Mouse (Mus musculus) limb, embryonic 13.5 days (tissue): ENCODE measurements around the gene Ankrd22. TPM values are rescaled to one million over a fixed set of nuclear protein-coding genes. Genes with fewer than 3 reads are reported as not detected.

ENCODE experiments used
- ATAC-seq: fragments of 200-750 bp; cut with Nextera tagmentation; 2 replicates; pipeline ENCODE4 v1.8.0; 2017; ENCODE audit warnings: low read depth, moderate number of reproducible peaks, moderate TSS enrichment; ENCODE audit not compliant: low FRiP score
- H3K27ac ChIP-seq: fragments of 300-500 bp; sonication (generic); 2 replicates; pipeline ENCODE4 v1.5.1; 2015; ENCODE audit warnings: inconsistent platforms, mild to moderate bottlenecking, moderate library complexity
- H3K27me3 ChIP-seq: fragments of 300-500 bp; sonication (generic); 2 replicates; pipeline ENCODE4 v1.6.1; 2015; ENCODE audit warnings: mild to moderate bottlenecking, inconsistent platforms
- H3K36me3 ChIP-seq: fragments of 300-500 bp; sonication (generic); 2 replicates; pipeline ENCODE4 v1.6.1; 2015; ENCODE audit warnings: inconsistent platforms, mild to moderate bottlenecking, moderate library complexity
- H3K4me1 ChIP-seq: fragments of 300-500 bp; sonication (generic); 2 replicates; pipeline ENCODE4 v1.6.1; 2015; ENCODE audit warnings: inconsistent platforms
- H3K4me2 ChIP-seq: fragments of 300-500 bp; sonication (generic); replicated peaks from 2 replicates; pipeline ENCODE4 v1.6.1; 2015; ENCODE audit warnings: inconsistent platforms, mild to moderate bottlenecking, moderate library complexity
- H3K4me3 ChIP-seq: fragments of 300-500 bp; sonication (generic); 2 replicates; pipeline ENCODE4 v1.5.1; 2015; ENCODE audit warnings: moderate library complexity, mild to moderate bottlenecking, inconsistent platforms
- H3K9ac ChIP-seq: fragments of 300-500 bp; sonication (generic); 2 replicates; pipeline ENCODE4 v1.6.1; 2015; ENCODE audit warnings: mild to moderate bottlenecking, inconsistent platforms
- H3K9me3 ChIP-seq: fragments of 300-500 bp; sonication (generic); 2 replicates; pipeline ENCODE4 v1.6.1; 2016; ENCODE audit warnings: inconsistent platforms
- WGBS: fragments of 180-500 bp; shearing (Covaris S2); methylation state at CpG from one replicate; pipeline ENCODE4 v1.1.7; 2015; 5-methylcytosine and 5-hydroxymethylcytosine counted together
- polyA plus RNA-seq: library from polyadenylated mRNA; unstranded; fragments of >200 nt; fragmentation: Nextera tagmentation; extraction: Ambion mirVana; gene quantifications from 2 replicates; pipeline ENCODE4 v1.2.1, GENCODE M21; 2015

Gene Ankrd22
- polyA plus RNA-seq, 1 experiment from 2014 or later: 2.2 TPM

DNA sequence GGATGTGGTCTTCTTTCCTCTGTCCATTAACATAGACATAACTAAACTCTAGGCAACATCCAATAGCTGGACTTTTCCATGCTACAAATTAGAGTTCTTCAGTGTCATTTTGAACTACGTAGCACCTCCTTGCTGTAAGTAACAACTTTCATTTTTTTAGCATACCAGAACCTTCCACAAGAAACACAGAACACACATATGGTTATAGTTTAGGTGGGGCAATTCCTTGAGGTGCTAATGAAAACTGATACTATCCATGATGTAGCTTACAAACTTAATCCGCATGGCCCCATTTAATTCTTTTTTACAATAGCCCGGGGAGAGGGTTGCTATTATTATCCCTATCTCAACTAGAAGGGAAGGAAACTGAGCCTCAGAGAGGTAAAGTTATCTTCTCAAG is 8.2 kb upstream of the Ankrd22 start:
- no peak overlapping the region for H3K9ac ChIP-seq
- H3K9me3 ChIP-seq: no peaks in the 10 kb centered on the region
- no peaks in the 10 kb centered on the region for H3K36me3 ChIP-seq
- H3K4me2 ChIP-seq: no peak overlapping the region
- H3K27ac ChIP-seq: no peak overlapping the region
- 18% methylated on average over 3 of the region's 3 CpGs for WGBS
- H3K27me3 ChIP-seq: no peaks in the 10 kb centered on the region
- no peak overlapping the region for H3K4me3 ChIP-seq
- H3K4me1 ChIP-seq: peaks cover 11% of the 10 kb centered on the region
- ATAC-seq: peak; percentile 61; the same call in 1 of the 2 replicates

DNA sequence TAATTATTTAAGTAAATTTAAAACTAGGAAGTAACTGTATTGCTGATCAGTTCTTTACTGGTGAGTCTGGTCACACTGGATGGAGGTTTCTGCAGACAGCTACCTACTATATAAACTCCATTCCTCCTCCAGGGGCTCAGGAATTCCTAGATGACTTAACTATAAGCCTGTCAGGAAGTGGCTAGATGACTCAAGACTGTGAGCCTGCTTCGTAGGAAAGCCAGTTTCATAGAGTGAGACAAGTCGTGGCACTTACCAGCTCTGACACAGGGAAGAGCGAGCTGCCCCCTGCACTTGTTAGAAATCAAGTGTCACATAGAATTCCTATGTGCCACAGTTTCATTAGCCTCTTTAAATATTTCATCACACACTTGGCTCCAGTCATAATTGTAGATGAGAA is 5.3 kb upstream of the Ankrd22 start:
- Histone ChIP-seq H3K9me3 (no peaks in the 10 kb centered on the region), H3K27me3 (no peaks in the 10 kb centered on the region), H3K4me3 (no peak overlapping the region), H3K36me3 (no peaks in the 10 kb centered on the region), H3K4me2 (no peak overlapping the region), H3K4me1 (peaks cover 15% of the 10 kb centered on the region; the same call in 1 of the 2 replicates), H3K27ac (no peak overlapping the region), H3K9ac (no peak overlapping the region)
- no peak for ATAC-seq
- WGBS: 49% methylated on average over 3 of the region's 3 CpGs

DNA sequence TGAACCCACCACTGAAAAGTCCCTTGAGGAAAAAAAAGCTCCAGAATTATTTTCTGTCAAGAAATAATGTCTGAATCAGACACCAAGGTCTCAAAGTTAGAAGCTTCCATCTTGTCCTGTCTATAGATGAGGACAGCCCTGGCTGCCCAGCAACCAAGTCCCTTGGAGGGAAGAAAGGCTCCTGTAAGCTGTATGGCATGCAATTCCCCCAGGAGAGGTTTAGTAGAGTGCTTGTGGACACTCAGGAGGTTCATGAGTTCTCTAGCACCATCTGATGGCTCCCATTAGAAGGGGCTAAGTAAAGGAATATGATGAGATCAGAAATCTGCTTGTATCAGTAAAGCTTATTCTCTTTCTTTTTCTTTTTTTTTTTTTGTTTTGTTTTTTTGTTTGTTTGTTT is 3.3 kb upstream of the Ankrd22 start:
- Histone ChIP-seq H3K27ac (no peak overlapping the region), H3K27me3 (no peaks in the 10 kb centered on the region), H3K9ac (no peak overlapping the region), H3K4me2 (no peak overlapping the region), H3K4me1 (peaks cover 13% of the 10 kb centered on the region; the same call in 1 of the 2 replicates), H3K4me3 (no peak overlapping the region), H3K36me3 (no peaks in the 10 kb centered on the region), H3K9me3 (no peaks in the 10 kb centered on the region)
- no peak for ATAC-seq

DNA sequence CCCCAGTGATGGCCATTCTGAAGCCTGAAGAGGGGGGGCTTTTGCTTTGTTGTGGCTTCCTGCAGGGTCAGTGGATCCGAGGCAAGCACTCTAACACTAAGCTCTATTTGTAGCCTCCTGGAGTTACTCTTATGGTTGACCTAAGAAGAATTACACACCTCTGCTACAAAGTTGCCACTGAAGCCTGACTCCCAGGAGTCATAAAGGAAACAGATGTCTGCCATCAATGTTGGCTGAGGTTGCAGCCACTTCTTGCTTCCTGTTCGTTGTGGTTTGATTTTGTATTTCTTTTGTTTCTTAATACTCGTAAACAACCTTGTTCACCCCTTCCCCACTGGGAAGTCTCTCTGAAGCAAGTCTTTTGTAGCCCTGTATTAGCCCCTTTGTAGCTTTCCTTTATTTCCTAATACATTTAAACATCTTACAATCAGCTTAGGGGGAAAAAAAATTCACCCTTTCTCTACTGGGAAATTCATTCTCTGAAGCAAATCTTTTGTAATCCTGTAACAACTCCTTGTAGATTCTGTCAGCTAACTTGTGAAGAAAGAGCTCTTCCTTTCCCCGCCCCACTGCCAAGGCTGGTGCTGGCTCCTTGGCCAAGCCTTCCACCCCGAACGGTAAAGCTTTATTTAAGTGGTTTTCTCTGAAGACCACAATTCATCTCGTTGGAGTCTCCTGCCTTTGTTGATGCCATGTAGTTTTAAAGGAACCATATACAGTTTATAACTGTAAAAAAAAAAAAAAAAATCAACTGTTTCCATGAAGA is 2.2 kb upstream of the Ankrd22 start:
- Histone ChIP-seq H3K9ac (no peak overlapping the region), H3K4me2 (no peak overlapping the region), H3K4me3 (no peak overlapping the region), H3K9me3 (no peaks in the 10 kb centered on the region), H3K27me3 (no peaks in the 10 kb centered on the region), H3K36me3 (no peaks in the 10 kb centered on the region), H3K4me1 (peaks cover 4% of the 10 kb centered on the region; the same call in 1 of the 2 replicates), H3K27ac (no peak overlapping the region)
- 42% methylated on average over 7 of the region's 7 CpGs for WGBS
- no peak for ATAC-seq

DNA sequence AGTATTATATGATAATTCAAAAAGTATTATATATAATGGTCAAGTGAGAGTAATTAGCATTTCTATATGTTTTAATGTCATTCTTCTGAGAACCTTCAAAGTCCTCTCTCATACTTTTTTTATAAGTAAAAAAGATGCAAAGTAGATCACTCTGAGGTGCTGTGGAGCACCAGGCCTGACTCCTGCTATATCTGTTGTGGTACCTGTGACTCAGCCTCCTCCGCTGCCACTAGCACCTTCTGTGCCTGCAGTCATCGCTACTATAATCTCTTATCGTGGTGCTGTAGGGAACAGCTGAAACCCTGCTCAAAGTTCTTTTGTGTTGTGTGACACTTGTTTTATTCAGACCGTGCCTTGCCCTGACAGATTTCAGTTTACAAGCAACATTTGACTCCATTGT is 533 bp upstream of the Ankrd22 start:
- H3K4me1 ChIP-seq: peaks cover 4% of the 10 kb centered on the region; the same call in 1 of the 2 replicates
- no peak for ATAC-seq
- no peak overlapping the region for H3K27ac ChIP-seq
- 80% methylated on average over 4 of the region's 4 CpGs for WGBS
- H3K36me3 ChIP-seq: no peaks in the 10 kb centered on the region
- no peaks in the 10 kb centered on the region for H3K27me3 ChIP-seq
- H3K4me2 ChIP-seq: no peak overlapping the region
- no peak overlapping the region for H3K9ac ChIP-seq
- H3K4me3 ChIP-seq: no peak overlapping the region
- no peaks in the 10 kb centered on the region for H3K9me3 ChIP-seq

DNA sequence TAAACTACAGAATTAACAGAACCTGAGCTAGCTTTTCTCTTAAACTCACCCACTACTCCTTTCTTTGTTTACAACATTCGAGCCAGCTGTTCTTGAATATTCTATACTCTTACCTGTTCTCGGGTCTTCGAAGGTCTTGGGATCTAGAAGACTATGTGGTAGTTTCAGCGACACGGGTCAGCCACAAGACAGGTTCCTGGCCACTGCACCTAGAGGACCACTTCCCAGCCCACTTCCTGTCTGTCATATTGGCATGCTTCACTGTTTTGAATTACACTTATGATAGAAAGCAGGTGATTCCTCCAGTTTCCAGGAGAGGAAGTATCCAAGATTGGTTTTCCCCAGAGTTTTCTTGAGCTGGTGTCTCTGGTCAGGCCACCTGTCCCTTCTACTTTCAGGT is 3.2 kb downstream of the Ankrd22 start:
- H3K4me3 ChIP-seq: no peak overlapping the region
- H3K9me3 ChIP-seq: no peaks in the 10 kb centered on the region
- H3K36me3 ChIP-seq: no peaks in the 10 kb centered on the region
- WGBS: 90% methylated on average over 5 of the region's 5 CpGs
- H3K27ac ChIP-seq: no peak overlapping the region
- no peaks in the 10 kb centered on the region for H3K27me3 ChIP-seq
- no peak overlapping the region for H3K9ac ChIP-seq
- no peak overlapping the region for H3K4me2 ChIP-seq
- peaks cover under 1% of the 10 kb centered on the region; the same call in 1 of the 2 replicates for H3K4me1 ChIP-seq
- no peak for ATAC-seq

DNA sequence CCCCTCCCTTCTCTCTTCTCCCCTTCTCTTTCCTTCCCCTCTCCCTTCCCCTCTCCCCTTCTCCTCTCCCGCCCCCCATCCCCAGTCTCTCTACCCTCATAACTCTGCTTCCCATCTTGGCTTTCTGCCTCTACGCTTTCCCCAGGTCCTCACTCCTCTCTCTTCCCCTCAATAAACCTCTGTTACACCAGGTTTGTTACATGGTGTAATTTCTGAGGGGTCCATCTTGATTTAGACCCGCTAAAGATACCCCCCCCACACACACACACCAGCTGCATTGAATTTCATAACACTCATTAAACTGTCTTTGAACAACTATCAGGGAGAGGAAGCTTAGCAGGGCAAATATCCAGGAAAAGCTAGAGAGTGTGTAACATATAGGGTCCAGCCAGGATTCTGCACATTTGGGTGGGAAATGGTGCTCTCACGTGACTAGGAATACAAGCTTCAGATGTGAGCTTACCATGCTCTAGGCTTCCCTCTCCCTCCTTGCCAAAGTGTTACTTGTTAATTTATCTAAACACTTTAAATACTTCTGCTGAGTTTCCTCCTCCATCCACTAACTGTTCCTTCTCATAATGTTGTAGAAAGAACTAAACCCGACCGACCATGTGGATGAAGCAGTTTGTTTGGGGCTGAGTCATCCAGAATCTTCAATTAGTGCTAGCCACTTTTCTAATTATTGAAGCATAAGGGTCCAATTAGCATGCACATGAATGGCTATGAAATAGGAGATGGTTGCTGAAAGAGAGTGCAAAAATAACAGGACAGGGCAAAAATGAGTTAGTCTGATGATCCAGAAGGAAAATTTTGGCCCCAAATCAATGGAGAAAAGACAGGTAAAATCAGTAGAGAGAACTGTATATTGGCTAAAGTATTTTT is 12.3 kb downstream of the Ankrd22 start:
- no peaks in the 10 kb centered on the region for H3K27me3 ChIP-seq

DNA sequence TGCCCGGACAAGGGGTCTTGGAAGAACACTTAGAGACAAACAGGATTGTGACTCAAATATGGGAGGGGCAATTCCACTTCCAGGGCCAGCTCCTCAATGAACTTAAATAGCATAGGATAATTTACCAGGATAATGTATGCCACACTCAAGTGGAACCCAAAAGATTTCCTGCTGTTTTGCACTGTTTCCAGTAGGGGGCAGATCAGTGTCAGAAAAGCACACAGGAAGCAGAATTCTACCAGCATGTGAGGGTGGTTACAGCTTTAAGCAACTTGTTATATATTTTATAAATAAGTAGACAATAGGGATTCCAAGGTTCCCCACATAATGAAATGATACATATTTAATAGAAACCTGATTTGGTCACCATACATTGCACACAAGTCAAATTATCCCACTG is 13.9 kb downstream of the Ankrd22 start:
- no peaks in the 10 kb centered on the region for H3K27me3 ChIP-seq
- peaks cover 12% of the 10 kb centered on the region for H3K4me1 ChIP-seq
- H3K36me3 ChIP-seq: no peaks in the 10 kb centered on the region
- H3K4me3 ChIP-seq: no peak overlapping the region
- no peaks in the 10 kb centered on the region for H3K9me3 ChIP-seq
- no peak overlapping the region for H3K4me2 ChIP-seq
- 91% methylated on average over 1 of the region's 1 CpGs for WGBS
- no peak overlapping the region for H3K27ac ChIP-seq
- no peak overlapping the region for H3K9ac ChIP-seq
- no peak for ATAC-seq

More for the DNA sequence above, 12.3 kb downstream of the Ankrd22 start:
- no peaks in the 10 kb centered on the region for H3K36me3 ChIP-seq
- H3K9ac ChIP-seq: no peak overlapping the region
- no peak overlapping the region for H3K4me2 ChIP-seq
- peaks cover 12% of the 10 kb centered on the region for H3K4me1 ChIP-seq
- WGBS: 36% methylated on average over 6 of the region's 6 CpGs
- peak; percentile 81 for ATAC-seq
- H3K27ac ChIP-seq: no peak overlapping the region
- H3K9me3 ChIP-seq: no peaks in the 10 kb centered on the region
- H3K4me3 ChIP-seq: no peak overlapping the region

DNA sequence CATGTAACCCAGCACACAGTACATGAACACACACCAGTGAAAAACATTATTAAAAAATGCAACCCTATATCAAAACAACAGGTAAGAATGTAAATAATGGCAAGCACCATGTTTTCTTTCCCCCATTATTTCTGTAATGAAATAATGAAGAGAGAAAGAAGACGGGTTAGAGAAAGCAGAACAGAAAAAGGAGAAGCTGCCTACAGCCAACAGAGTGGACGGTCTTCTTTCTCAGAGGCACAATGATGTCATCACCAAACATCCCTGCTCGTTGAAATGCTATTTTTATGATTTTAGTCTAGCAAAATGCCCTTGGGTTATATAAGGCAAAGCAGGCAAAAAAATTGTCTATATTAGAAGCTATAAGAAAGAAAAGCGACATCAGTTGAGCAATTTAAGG is 17.4 kb downstream of the Ankrd22 start:
- no peak overlapping the region for H3K4me2 ChIP-seq
- no peaks in the 10 kb centered on the region for H3K9me3 ChIP-seq
- no peak overlapping the region for H3K4me3 ChIP-seq
- H3K36me3 ChIP-seq: no peaks in the 10 kb centered on the region
- no peak overlapping the region for H3K27ac ChIP-seq
- WGBS: 65% methylated on average over 4 of the region's 4 CpGs
- H3K4me1 ChIP-seq: peaks cover 2% of the 10 kb centered on the region; the same call in 1 of the 2 replicates
- no peak overlapping the region for H3K9ac ChIP-seq
- H3K27me3 ChIP-seq: no peaks in the 10 kb centered on the region
- no peak for ATAC-seq

DNA sequence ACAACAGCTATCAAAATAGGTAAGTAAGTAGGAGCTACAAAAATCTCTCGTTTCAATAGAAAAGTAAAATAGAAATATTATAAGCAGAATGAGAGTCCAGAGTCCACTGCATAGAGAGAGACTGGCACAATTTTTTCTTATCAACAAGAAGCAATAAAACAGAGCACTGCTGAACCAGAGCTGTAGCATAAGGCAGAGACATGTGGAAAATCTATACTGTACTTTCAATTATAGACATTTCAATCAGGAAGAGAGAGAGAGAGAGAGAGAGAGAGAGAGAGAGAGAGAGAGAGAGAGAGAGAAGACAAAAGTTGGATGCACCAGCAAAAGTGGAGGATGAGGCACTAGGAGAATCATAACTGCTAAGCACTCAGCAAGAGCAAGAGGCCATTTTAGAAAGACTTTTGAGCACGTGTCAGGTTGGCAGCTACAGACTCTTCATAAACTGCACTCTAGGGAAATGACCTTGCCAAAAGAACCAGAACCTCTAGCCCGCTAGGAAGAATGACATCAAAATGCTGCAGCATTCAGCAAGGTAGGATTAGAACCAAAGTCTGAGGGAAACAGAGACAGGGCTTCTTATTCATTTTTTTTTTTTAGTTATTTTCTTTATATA is 26.3 kb downstream of the Ankrd22 start:
- H3K9me3 ChIP-seq: no peaks in the 10 kb centered on the region
- no peak overlapping the region for H3K4me3 ChIP-seq
- H3K4me2 ChIP-seq: no peak overlapping the region
- H3K4me1 ChIP-seq: no peaks in the 10 kb centered on the region
- WGBS: 65% methylated on average over 3 of the region's 3 CpGs
- no peak for ATAC-seq
- no peak overlapping the region for H3K9ac ChIP-seq
- no peak overlapping the region for H3K27ac ChIP-seq
- no peaks in the 10 kb centered on the region for H3K27me3 ChIP-seq
- no peaks in the 10 kb centered on the region for H3K36me3 ChIP-seq

DNA sequence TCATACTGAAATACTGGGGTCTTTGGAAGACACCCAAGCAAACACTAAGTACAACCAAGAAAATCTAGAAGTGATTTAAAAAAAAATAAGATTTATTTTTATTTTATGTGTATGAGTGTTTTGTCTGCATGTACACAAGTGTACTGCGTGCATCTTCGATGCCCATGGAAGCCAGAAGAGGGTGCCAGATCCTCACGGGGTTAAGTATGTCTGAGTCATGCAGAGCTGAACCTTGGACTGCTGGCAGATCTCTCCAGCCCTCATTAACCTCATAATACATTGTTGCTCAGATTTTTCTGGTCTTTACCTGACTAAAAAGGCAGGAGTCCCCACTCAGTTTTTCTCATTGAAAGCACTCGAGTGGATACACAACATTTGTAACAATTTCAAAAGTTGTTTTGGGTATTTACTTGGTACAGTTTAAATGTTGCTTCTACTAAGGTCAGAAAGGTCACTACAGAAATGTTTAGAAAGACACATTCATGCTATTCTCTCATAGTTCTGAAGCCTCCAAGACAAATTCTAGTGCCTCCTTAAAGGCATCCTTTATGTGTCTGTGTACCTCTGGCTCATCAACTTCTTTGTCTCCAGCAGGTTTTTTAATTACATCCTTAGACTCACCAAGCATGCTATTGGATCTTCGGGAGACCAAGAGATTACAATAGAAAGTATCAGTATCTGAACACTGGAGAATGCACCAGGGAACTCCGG is 27.0 kb downstream of the Ankrd22 start:
- WGBS: 87% methylated on average over 6 of the region's 6 CpGs
- ATAC-seq: no peak

More for the DNA sequence above, 27.0 kb downstream of the Ankrd22 start:
- H3K4me1 ChIP-seq: no peaks in the 10 kb centered on the region
- no peaks in the 10 kb centered on the region for H3K9me3 ChIP-seq
- no peaks in the 10 kb centered on the region for H3K36me3 ChIP-seq
- no peak overlapping the region for H3K4me3 ChIP-seq
- H3K27me3 ChIP-seq: no peaks in the 10 kb centered on the region
- H3K27ac ChIP-seq: no peak overlapping the region
- no peak overlapping the region for H3K9ac ChIP-seq
- no peak overlapping the region for H3K4me2 ChIP-seq
